Mouse (Mus musculus) testis, adult 2 months (tissue): ENCODE measurements around the gene Zdhhc20.
"Not testable (repeated sequence)": the region's sequence is repeated elsewhere in the genome, so short reads cannot be mapped to it uniquely, and the experiment has no call there.

Experiments
- CTCF ChIP-seq: fragments of 200-500 bp; IDR thresholded peaks from 2 replicates; pipeline ENCODE4 v1.5.1; 2012; ENCODE audit warnings: low read depth, mild to moderate bottlenecking, inconsistent platforms, low read length, moderate library complexity; ENCODE audit not compliant: control insufficient read depth, insufficient read depth, insufficient replicate concordance
- POLR2A ChIP-seq: fragments of 200-500 bp; IDR thresholded peaks from 2 replicates; pipeline ENCODE4 v1.6.1; 2012; ENCODE audit warnings: low read depth, mild to moderate bottlenecking, inconsistent platforms, low read length, moderate library complexity; ENCODE audit not compliant: control insufficient read depth

GRCm38 (mm10) chr14:57848061-57848460 lies 42.0 kb downstream of the Zdhhc20 start:
- TF ChIP-seq POLR2A, CTCF: not testable (repeated sequence)
